14 mouse cellular contexts compared by ENCODE assay signal in genomic region chr6:3745546-3745945, GRCm38 (mm10). TPM values are rescaled to one million over a fixed set of nuclear protein-coding genes. Genes with fewer than 3 reads are reported as not detected.
DNase-seq lines count a peak whose midpoint lies in the region; ATAC-seq and TF ChIP-seq lines count a peak whose summit lies in the region.
"Had no signal": no experiment of that assay in that cellular context is flagged by ENCODE, and none has a peak within 500 bp of the region (broad histone marks: within the 10 kb centered on the region; RNA-seq: fewer than 3 reads in every experiment).

No protein-coding gene starts in this region.

- in situ Hi-C loops in ES-E14 (cut with MboI; ENCODE audit: low sequenced_read_pairs in 2 of 2, unreplicated experiment in 2 of 2): loop anchor here in 1 of 2 experiments (25.0 kb wide), 1 partner anchor 233 kb away; no protein-coding TSS in a partner anchor

- H3K4me2 ChIP-seq in liver, postnatal 0 days (ENCODE audit: low read depth, low read length): no peak overlapping the region
- H3K4me2 ChIP-seq in liver, embryonic 12.5 days: no peak overlapping the region
- H3K4me2 ChIP-seq in embryonic facial prominence, embryonic 14.5 days (ENCODE audit: low read depth, low read length): no peak overlapping the region
- H3K4me2 ChIP-seq: liver, embryonic 15.5 days had no signal

- no peaks in the 10 kb centered on the region for H3K9me3 ChIP-seq in liver, postnatal 0 days (ENCODE audit: low read length)
- no peaks in the 10 kb centered on the region for H3K9me3 ChIP-seq in liver, embryonic 12.5 days (replicated peaks)
- no peaks in the 10 kb centered on the region for H3K9me3 ChIP-seq in ES-E14 (ENCODE audit: control insufficient read depth, insufficient read depth, low read depth, low read length)
- H3K9me3 ChIP-seq in embryonic facial prominence, embryonic 14.5 days (ENCODE audit: control insufficient read depth, low read length): no peaks in the 10 kb centered on the region
- H3K9me3 ChIP-seq: liver, embryonic 15.5 days had no signal

- TF ChIP-seq CTCF in gastrocnemius, adult 2 months (IDR thresholded peaks at IDR 0.05): peak; percentile 45
- peak; percentile 60 for TF ChIP-seq CTCF in liver, postnatal 0 days (IDR thresholded peaks at IDR 0.05; ENCODE audit: low read depth)

- no peak overlapping the region for H3K4me3 ChIP-seq in gastrocnemius, adult 2 months
- H3K4me3 ChIP-seq in liver, postnatal 0 days (ENCODE audit: low read depth, low read length): no peak overlapping the region
- H3K4me3 ChIP-seq in liver, embryonic 12.5 days: no peak overlapping the region
- H3K4me3 ChIP-seq in ES-E14 (ENCODE audit: insufficient read depth in 1 of 2, low read depth in 1 of 2, low read length in 2 of 2, poor library complexity in 1 of 2, severe bottlenecking in 1 of 2): no peak overlapping the region
- H3K4me3 ChIP-seq in embryonic facial prominence, embryonic 14.5 days (ENCODE audit: low read depth, low read length): no peak overlapping the region
- H3K4me3 ChIP-seq: liver, embryonic 15.5 days; myocyte had no signal

- no peaks in the 10 kb centered on the region for H3K4me1 ChIP-seq in liver, postnatal 0 days (ENCODE audit: insufficient read depth)
- H3K4me1 ChIP-seq in liver, embryonic 12.5 days: no peaks in the 10 kb centered on the region
- H3K4me1 ChIP-seq in ES-E14 (ENCODE audit: control insufficient read depth in 2 of 2, insufficient read depth in 2 of 2, low read length in 2 of 2, poor library complexity in 1 of 2): no peaks in the 10 kb centered on the region
- H3K4me1 ChIP-seq in embryonic facial prominence, embryonic 14.5 days (ENCODE audit: control insufficient read depth, insufficient read depth, low read length): no peaks in the 10 kb centered on the region
- H3K4me1 ChIP-seq: liver, embryonic 15.5 days had no signal

- H3K27ac ChIP-seq in gastrocnemius, adult 2 months: no peak overlapping the region
- no peak overlapping the region for H3K27ac ChIP-seq in liver, postnatal 0 days (ENCODE audit: low read depth)
- H3K27ac ChIP-seq in liver, embryonic 12.5 days: no peak overlapping the region
- no peak overlapping the region for H3K27ac ChIP-seq in ES-E14 (ENCODE audit: insufficient read depth, low read depth, low read length, poor library complexity, severe bottlenecking)
- H3K27ac ChIP-seq in embryonic facial prominence, embryonic 14.5 days (replicated peaks; ENCODE audit: low read depth, low read length): no peak overlapping the region
- H3K27ac ChIP-seq: liver, embryonic 15.5 days had no signal

- TF ChIP-seq EP300 in liver, postnatal 0 days (IDR thresholded peaks at IDR 0.05; ENCODE audit: low read depth): no peak

- intact Hi-C loops in gastrocnemius, adult 2 months (cut with DNase I): loop anchor here (10.0 kb wide), 1 partner anchor 231 kb away; no protein-coding TSS in a partner anchor

- no peaks in the 10 kb centered on the region for H3K27me3 ChIP-seq in liver, postnatal 0 days (ENCODE audit: insufficient read depth, low read length)
- H3K27me3 ChIP-seq in liver, embryonic 12.5 days (replicated peaks): no peaks in the 10 kb centered on the region; the same call in 1 of the 2 replicates
- no peaks in the 10 kb centered on the region for H3K27me3 ChIP-seq in embryonic facial prominence, embryonic 14.5 days (replicated peaks; ENCODE audit: control insufficient read depth, insufficient read depth, low read length)
- H3K27me3 ChIP-seq: liver, embryonic 15.5 days had no signal

- no peak overlapping the region for H3K9ac ChIP-seq in liver, postnatal 0 days (replicated peaks)
- no peak overlapping the region for H3K9ac ChIP-seq in liver, embryonic 12.5 days
- no peak overlapping the region for H3K9ac ChIP-seq in ES-E14 (ENCODE audit: insufficient read depth, low read depth, low read length, poor library complexity, severe bottlenecking)
- no peak overlapping the region for H3K9ac ChIP-seq in embryonic facial prominence, embryonic 14.5 days (ENCODE audit: low read depth, low read length)
- H3K9ac ChIP-seq: liver, embryonic 15.5 days had no signal

- no peaks in the 10 kb centered on the region for H3K36me3 ChIP-seq in liver, postnatal 0 days (replicated peaks; ENCODE audit: insufficient read depth, low read length)
- no peaks in the 10 kb centered on the region for H3K36me3 ChIP-seq in liver, embryonic 12.5 days
- H3K36me3 ChIP-seq in ES-E14 (ENCODE audit: control insufficient read depth, insufficient read depth, low read length, poor library complexity, severe bottlenecking): no peaks in the 10 kb centered on the region
- H3K36me3 ChIP-seq in embryonic facial prominence, embryonic 14.5 days (ENCODE audit: control insufficient read depth, insufficient read depth, low read length): no peaks in the 10 kb centered on the region
- H3K36me3 ChIP-seq: liver, embryonic 15.5 days had no signal

- 22% methylated on average over 2 of the region's 2 CpGs for WGBS in liver, postnatal 0 days (ENCODE audit: insufficient replicate concordance)
- 12% methylated on average over 2 of the region's 2 CpGs for WGBS in liver, embryonic 12.5 days (ENCODE audit: insufficient replicate concordance)
- 37% methylated on average over 2 of the region's 2 CpGs for WGBS in embryonic facial prominence, embryonic 14.5 days

- no peak for ATAC-seq in liver, postnatal 0 days
- ATAC-seq in liver, embryonic 12.5 days: no peak
- ATAC-seq in embryonic facial prominence, embryonic 14.5 days (ENCODE audit: low read depth): no peak
- ATAC-seq: CD4-positive, CD25-positive, alpha-beta regulatory T cell, adult 4 months had no signal

- DNase-seq in gastrocnemius, adult 2 months: no peak
- DNase-seq in gastrocnemius, postnatal 4 days (ENCODE audit: low spot score in 2 of 2): no peak
- no peak for DNase-seq in liver, postnatal 0 days
- no peak for DNase-seq in ES-E14 (ENCODE audit: low read depth, low spot score)
- DNase-seq in embryonic facial prominence, embryonic 14.5 days (ENCODE audit: low spot score): peak; percentile 49
- no peak for DNase-seq in urinary bladder, adult 18-20 months (ENCODE audit: low spot score in 2 of 2)
- DNase-seq in thymus, postnatal 0 days (ENCODE audit: low spot score): no peak
- DNase-seq: adrenal gland, postnatal 14 days; cerebellum, adult 9-10 months had no signal

TF ChIP-seq in ES-E14, 5 proteins besides CTCF, POLR2A, EP300 and RAD21:
- TF ChIP-seq MAFK (IDR thresholded peaks at IDR 0.05; ENCODE audit: insufficient read depth, low read depth, low read length): no peak
- peak; percentile 79 for TF ChIP-seq ZC3H11A (IDR thresholded peaks at IDR 0.05; ENCODE audit: borderline replicate concordance, low read depth, low read length)
- TF ChIP-seq HCFC1 (IDR thresholded peaks at IDR 0.05; ENCODE audit: borderline replicate concordance, insufficient read depth, low read length): no peak
- no peak for TF ChIP-seq CHD2 (IDR thresholded peaks at IDR 0.05; ENCODE audit: low read depth, low read length)
- no peak for TF ChIP-seq ZNF384 (IDR thresholded peaks at IDR 0.05; ENCODE audit: low read depth, low read length)

RNA-seq across cellular contexts. Expression of gene Calcr, which starts 19.0 kb away (rescaled TPM):
- total RNA-seq in gastrocnemius, adult 2 months (2021): under 1 TPM; 0.31 to 0.50 TPM
- total RNA-seq in gastrocnemius, postnatal 4 days (2021): 1 to 10 TPM; 4.1 to 4.7 TPM
- not detected in 2 replicates for polyA plus RNA-seq in liver, postnatal 0 days (2015; fragmentation: Nextera tagmentation; extraction: Ambion mirVana)
- 0.06 TPM in 1 of 2 replicates, not detected in the other for polyA plus RNA-seq in liver, embryonic 12.5 days (2016; fragmentation: Nextera tagmentation; extraction: Ambion mirVana)
- total RNA-seq in ES-E14 (2012; rRNA removed): 0.85 and 1.1 TPM in 2 replicates
- polyA plus RNA-seq in embryonic facial prominence, embryonic 14.5 days (2014; fragmentation: Nextera tagmentation; extraction: Ambion mirVana): 0.37 and 0.81 TPM in 2 replicates
- polyA plus RNA-seq in thymus, postnatal 0 days (2015; fragmentation: Nextera tagmentation; extraction: Ambion mirVana): 0.17 and 0.18 TPM in 2 replicates
- total RNA-seq: adrenal gland, postnatal 14 days; layer of hippocampus, postnatal 14 days had no signal
- polyA plus RNA-seq: CD4-positive, CD25-positive, alpha-beta regulatory T cell, adult 4 months; liver, embryonic 15.5 days; myocyte had no signal
